ENCODE assay signal across 24 mouse cellular contexts in genomic region chr8:117852521-117852920, GRCm38 (mm10).
"Had no signal": no experiment of that assay in that cellular context is flagged by ENCODE, and none has a peak within 500 bp of the region (broad histone marks: within the 10 kb centered on the region; RNA-seq: fewer than 3 reads in every experiment).

No protein-coding gene starts in this region.

- H3K4me1 ChIP-seq: heart, embryonic 10.5 days; hindbrain, embryonic 10.5 days; hindbrain, embryonic 12.5 days had no signal

- H3K36me3 ChIP-seq: heart, embryonic 10.5 days; heart, embryonic 12.5 days; hindbrain, embryonic 10.5 days; hindbrain, embryonic 12.5 days; intestine, embryonic 15.5 days; liver, embryonic 13.5 days; liver, embryonic 15.5 days had no signal

- H3K27me3 ChIP-seq: heart, embryonic 12.5 days; hindbrain, embryonic 12.5 days; intestine, embryonic 15.5 days; liver, embryonic 13.5 days; liver, embryonic 15.5 days had no signal

- H3K27ac ChIP-seq: gastrocnemius, adult 2 months; heart, embryonic 10.5 days; hindbrain, embryonic 10.5 days; hindbrain, embryonic 12.5 days; hindbrain, embryonic 14.5 days; intestine, embryonic 15.5 days; layer of hippocampus, adult 2 months; left cerebral cortex, adult 2 months; liver, embryonic 13.5 days; liver, embryonic 15.5 days had no signal

- H3K4me3 ChIP-seq: gastrocnemius, adult 2 months; heart, embryonic 10.5 days; heart, embryonic 12.5 days; hindbrain, embryonic 10.5 days; hindbrain, embryonic 12.5 days; intestine, embryonic 15.5 days; layer of hippocampus, adult 2 months; left cerebral cortex, adult 2 months; liver, embryonic 13.5 days; liver, embryonic 15.5 days had no signal

- H3K4me2 ChIP-seq: heart, embryonic 12.5 days; hindbrain, embryonic 12.5 days; hindbrain, embryonic 14.5 days; intestine, embryonic 15.5 days; liver, embryonic 11.5 days had no signal

- DNase-seq: gastrocnemius, adult 2 months; gastrocnemius, postnatal 10 days; gastrocnemius, postnatal 25 days; heart, adult 18-20 months; heart, postnatal 10 days; heart, postnatal 4 days; kidney, adult 18-20 months; kidney, adult 8-10 months; kidney, postnatal 10 days; kidney, postnatal 36 days; liver, embryonic 13.5 days had no signal

- H3K9me3 ChIP-seq: heart, embryonic 10.5 days; heart, embryonic 12.5 days; hindbrain, embryonic 10.5 days; hindbrain, embryonic 12.5 days; intestine, embryonic 15.5 days; liver, embryonic 13.5 days; liver, embryonic 15.5 days had no signal

- H3K9ac ChIP-seq: heart, embryonic 12.5 days; hindbrain, embryonic 12.5 days; hindbrain, embryonic 14.5 days; intestine, embryonic 15.5 days; liver, embryonic 13.5 days; liver, embryonic 15.5 days had no signal

- ATAC-seq: hindbrain, embryonic 16.5 days; inflammation-experienced regulatory T-cells, adult 6 months; intestine, postnatal 0 days had no signal
